Mouse (Mus musculus): ENCODE data around the gene Upf1.

The Upf1 gene

DNA sequence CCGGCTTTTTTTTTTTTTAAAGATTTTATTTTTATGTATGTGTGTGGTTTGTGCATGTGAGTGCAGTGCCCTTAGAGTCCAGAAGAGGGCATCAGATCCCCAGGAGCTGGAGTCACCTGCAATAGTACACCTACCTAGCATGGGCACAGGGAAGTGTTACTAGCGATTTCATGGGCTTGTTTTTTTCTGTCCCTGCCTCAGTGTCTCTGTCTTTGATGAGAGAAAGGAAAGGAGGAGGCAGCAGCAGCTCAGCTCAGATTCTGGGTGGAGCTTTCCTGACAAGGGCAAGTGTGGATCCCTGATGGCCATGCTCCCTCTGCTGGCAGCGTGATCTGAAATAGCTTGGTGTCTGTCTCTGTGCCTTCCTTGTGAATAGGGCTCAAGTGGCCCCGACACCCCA is 7.7 kb upstream of the Upf1 start:
- intact Hi-C loops (cut with DNase I): no loop called here

DNA sequence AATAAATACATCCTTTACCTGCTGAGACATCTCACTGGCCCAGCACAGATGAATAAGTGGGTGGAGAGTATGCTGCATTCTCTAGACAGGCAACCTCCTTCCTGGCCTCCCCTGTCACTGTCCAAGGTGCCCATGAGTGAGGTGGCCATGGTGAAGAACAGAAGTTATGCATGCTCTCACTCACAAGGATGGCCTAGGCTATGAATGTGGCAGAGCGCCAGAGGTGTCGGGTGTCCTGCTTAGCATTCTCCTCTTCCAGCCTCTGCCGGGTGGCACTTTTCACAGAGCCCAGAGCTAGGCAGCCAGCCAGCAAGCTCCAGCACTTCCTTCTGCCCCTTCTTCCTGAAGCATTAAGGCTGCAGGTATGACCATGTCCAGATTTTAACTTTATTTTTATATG is 6.3 kb upstream of the Upf1 start:
- intact Hi-C loops (cut with DNase I): no loop called here

DNA sequence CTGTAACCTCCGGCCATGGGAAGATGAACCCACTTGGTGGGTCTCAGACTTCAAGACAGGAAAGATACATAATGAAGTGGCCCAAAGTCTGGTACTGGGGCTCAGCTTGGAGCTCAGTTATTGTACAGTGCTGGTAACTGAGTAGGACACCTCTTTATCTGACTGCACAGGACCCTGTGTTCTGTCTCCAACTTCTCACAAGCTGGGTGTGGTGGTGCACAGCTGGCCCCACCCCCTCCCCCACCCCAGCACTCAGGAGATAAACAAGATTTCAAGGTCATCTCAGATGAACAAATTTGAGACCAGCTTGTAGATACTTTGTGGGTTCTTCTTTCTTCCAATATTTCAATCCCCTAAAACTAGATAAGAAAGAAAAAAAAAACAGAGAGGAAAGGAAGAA is 3.0 kb upstream of the Upf1 start:
- intact Hi-C loops (cut with DNase I): no loop called here

DNA sequence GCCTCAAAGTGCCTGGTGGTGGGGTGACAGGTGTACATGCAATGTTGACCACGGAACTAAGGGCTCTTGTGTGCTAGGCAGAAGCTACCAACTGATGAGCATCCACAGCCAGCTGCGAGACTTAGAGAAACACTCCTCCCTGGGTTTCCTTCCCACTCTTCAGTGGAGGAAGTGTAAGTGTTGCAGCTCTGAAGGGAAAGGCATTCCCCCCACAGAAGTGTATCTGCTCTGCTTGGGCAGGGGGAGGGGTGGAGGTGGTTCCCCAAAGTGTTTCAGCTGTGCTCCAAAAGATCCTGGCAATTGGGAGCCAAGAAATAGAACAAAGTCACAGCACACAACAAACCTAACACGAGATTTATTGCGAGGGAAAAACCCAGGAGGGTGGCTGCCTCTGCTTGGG is 926 bp upstream of the Upf1 start:
- intact Hi-C loops (cut with DNase I): no loop called here

DNA sequence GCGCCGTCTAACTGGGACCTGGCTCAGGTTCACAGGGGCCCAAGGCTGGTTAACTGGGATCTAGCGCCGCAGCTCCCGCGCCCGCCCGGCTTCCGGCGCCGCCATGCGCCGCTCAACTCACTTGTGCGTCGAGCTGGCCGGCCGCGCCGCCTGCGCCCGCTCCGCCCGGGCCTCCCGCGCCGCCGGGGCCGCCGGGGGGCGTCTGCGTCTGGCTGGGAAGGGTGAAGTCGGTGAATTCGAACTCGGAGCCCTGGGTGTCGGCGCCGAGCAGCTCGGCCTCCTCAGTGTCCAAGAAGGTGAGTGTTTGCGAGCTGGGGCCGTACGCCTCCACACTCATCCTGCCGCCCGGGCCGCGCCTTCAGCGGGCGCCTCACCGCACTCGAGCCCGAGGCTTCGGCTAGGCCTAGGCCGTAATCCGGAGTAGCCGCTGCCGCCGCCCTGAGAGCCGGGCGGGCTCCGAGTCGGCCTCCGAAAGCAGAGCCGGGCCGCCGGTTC is 374 bp downstream of the Upf1 start:
- intact Hi-C loops (cut with DNase I): no loop called here

DNA sequence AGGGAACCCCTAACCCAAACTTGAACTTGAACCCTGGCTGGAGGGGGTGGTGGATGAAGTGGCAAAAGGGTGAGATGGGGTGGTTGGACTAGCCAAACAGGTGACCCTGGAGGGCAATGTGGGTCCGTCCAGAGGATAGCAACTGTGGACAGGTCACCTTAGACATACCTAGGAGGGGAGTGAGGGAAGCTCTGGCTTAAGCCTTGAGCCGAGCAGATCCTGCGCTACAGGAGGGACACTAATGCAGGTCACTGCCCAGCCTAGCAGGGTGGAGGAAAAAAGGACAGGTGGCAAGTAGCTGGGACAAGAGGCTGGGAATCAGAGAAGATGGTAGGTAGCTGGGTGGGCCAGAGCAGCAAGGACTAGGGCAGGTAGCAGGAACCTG is 1.1 kb downstream of the Upf1 start:
- intact Hi-C loops (cut with DNase I): no loop called here

DNA sequence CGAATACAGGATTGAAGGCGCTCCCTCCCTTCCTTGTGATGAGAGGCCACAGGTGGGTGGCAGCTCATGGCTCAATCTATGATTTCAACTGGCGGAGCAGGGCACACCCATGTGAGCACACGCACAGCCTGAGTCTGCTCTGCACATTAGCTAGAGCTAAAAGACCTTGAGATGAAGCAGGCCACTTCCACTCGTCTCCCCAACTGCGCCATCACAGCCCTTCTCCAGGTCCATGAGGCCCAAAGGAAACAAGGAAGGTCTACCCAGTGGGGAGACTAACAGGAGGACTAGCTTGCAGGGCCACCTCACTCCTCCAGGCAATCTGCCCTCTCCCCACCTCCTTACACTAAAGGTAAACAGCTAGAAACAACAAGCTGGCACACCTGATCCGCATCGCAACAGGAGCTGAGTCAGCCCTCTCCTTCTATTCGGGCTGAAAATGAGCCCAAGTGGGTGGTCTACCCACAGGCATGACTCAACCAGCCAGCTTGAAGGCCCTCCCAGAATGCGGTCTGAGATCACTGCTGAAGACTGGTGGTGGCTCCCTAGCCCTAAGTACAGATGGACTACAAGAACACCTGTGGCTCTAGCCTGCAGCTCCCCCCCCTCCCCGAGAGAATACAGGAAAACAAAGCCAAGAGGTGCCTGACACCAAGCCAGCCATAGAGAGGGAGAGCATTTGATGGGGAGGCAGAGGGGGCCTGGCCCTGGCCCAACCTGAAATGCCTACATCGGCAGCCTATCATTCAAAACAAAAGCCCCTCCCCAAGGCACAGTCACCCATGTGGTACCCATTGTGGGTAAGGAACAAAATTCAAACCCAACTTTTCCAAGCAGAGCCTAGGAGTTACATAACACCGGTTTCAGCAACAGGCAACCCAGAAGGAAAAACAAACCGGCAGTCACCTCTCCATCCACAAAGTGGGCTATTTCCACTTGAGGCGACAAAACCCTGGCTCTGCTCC is 1.8 kb downstream of the Upf1 start:
- intact Hi-C loops (cut with DNase I): no loop called here

DNA sequence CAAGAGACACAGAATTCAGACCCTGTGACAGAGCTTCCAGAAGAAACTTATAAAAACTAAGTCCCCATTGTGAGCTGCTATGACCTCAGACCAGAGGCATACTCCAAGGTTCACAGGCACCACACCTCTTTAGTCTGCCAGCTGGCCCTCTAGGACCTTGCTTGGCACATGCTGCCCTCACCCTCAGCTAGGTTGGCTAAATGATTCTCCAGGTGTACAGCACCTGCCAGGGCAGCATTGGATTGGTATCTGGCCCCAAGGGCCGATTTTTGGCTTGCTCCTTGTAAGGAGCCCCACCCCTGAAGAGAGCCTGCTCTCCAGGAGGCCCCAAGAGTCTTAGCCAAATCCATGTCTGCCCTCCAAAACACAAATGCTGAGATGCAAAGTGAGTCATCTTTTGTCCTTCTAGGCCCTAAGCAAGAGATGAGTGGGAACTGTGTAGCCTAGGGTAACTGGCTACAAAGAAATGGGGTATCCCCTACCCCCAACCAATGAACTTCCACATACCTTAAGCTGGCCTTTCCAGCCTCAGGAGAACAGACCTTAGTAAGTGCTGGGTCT is 5.1 kb downstream of the Upf1 start:
- intact Hi-C loops (cut with DNase I): no loop called here

DNA sequence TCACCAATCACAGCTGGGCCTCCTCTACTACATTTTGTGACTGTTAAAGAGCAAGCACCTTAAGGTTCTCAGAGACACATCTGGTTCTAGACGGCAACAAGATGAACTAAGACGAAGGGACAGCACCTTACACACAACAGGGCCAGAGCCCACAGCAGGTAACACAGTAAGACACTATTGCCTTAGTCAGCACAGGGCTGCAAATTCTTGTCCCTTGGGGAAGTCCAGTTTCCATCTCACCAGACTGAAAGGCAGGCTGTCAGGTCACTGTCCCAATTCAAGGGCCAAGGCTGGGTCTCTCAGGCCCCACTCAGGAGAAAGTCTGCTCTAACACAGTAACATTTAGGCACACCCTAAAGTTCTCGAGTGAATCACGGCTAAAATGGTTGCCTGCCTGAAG is 5.6 kb downstream of the Upf1 start:
- intact Hi-C loops (cut with DNase I): no loop called here

DNA sequence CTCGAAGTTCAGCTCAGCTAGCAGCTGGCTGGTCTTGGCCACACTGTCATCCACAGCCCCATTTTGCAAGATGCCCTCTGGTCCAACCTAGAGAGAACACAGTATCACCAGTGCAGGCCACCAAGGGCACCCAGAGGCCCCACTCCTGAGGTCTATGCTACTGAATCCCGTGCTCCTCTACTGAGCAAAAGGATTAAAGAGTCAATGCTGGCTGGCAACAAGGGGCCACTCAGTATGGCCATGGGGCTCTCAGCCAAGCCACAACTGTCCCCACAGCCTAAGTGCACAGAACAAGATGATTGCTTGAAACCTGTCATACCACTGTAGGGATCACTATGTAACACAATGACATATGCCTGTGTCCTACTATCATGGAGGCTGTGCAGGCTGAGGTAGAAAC is 8.8 kb downstream of the Upf1 start:
- intact Hi-C loops (cut with DNase I): no loop called here

DNA sequence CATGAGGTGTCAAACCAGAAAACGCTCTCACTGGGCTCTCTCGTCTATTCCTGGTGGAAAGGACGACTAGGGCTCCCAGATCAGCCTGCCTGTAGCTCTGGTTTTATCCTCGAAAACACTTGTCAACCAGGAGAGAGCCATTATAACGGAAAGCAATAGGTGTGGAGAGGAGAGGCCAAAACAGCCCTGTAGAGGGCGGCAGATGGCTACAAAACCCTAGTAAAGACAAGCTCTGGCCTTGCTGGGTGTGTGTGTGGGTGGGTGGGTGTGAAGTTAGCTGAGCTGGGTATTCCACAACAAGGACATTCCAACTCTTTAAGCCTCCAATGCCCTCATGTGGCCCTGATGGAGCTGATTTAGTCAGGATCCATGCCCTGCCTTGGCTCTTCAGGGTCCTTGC is 9.4 kb downstream of the Upf1 start:
- intact Hi-C loops (cut with DNase I): no loop called here

DNA sequence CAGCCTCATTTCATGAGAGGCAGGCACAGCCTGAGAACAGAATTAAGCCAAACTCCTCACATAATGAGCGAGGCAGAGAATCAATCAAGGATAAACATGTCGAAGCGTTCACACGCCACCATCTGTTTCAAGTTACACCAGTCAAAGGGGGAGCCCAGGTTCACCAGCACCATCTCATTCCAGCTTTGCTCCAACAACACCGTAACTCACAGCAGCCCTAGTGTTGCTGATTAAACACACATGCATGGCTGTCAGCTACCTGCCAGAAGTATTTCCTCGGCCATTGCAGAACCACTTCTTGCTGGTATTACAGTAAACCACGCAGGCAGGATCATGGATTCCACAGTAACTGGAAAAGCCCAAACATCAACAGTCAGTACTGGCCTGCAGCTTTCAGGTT is 10.0 kb downstream of the Upf1 start:
- intact Hi-C loops (cut with DNase I): no loop called here

DNA sequence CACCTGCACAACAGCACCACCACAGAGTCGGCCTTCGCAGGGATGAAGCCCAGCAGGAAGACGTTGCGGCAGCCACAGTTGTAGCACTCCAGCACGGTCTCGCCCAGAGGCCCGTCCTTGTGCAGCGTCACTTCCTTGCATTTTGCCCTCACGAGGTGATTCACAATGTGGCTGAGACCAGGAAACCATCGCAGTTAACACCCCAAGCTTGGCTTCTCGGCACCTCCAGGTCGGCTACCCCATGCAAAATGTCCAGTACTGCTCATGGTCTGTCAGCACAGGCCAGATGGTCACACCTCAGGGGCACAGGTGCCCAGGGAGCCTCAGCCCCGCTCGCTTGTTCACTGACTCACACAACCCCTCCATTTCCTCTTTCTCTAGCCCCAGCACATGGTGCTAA is 11.1 kb downstream of the Upf1 start:
- intact Hi-C loops (cut with DNase I): no loop called here

DNA sequence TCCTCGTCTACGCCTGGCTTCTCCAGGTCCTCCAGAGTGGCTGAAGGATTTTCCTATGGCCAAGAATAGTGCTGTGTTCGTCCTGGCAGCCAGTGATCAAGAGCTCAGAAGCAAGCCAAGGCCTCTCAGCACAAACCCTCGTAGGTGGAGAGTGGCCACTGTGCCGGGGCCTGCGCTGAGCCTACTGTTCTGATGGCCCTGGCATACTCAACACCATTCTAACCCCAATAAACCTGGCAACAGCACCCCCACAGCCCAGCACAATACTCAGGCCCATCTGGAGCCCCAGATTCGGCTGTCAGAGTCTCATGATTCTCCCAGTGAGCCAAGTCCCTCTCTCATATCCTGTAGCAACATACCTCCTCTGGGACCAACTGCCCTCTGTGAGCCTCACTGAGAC is 12.4 kb downstream of the Upf1 start:
- intact Hi-C loops (cut with DNase I): no loop called here

DNA sequence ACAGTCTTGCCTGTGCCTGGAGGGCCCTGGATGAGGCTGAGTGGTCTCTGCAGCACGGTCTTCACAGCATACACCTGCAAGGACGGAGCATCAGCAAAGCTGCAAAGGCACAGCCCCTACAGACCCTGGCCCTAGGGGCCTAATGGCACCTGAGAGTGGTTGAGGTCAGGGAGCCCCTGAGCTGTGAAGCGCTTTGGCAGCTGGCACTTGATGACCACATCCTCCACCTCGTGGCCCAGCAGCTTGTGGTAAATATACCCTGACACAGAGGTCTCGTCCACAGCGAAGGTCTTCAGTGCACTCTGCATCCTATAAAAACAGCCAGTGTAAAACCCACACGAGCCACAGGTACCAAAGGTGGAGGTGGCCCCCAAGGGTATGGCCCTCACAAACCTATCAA is 14.1 kb downstream of the Upf1 start:
- intact Hi-C loops (cut with DNase I): no loop called here

DNA sequence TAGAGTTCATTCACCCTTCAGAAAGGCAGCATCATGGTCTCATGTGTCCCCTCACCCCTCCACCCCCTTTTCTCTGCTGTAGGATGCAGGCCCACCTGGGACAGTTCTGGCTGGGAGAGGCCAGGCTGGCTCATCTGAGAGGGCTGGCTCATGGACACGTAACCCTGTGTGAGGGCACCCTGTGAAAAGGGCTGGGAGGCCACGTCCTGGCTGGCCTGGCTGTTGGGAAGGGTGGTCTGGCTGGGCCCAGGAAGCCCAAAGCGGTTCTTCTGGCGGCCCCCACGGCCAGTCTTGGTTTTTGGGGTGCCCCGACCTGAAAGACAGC is 20.2 kb downstream of the Upf1 start:
- intact Hi-C loops (cut with DNase I): no loop called here

DNA sequence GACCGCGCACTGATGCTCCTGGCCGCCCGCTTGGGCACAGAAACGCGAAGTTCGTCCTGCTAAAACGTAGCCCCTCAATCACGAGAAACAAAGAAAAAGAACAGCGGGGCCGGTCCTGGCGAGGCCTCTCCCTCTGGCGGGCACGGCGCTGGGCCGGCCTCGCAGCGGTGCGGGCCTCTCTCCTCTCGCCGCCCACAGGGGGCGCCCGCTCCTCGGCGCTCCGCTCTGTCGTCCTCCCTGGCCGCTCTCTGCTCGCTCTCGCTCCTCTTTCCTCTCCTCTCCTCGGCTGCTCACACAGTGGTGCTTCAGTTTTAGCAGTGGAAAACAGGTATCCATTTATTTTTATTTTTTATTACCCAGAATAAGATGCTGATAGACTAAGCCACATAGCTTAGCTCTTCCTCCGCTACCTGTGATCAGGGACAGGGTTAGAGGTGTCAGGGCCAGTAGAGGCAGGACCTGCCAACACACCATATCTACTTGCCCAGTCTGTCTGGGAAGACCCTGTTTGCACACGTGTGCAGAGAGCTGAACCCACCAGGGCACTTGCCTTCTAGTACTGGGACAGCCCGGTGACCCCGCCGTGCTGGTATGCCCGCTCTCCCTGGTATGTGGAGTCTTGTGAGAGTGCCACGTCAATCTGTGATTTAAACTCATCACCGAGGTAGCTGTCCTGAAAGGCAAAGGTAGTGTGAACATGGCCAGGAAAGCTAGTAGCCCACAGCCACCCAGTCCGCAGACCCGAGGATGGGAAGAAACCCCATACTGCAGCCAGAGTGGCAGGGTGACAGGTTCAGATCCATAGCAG is 20.8 kb downstream of the Upf1 start:
- intact Hi-C loops (cut with DNase I): no loop called here

DNA sequence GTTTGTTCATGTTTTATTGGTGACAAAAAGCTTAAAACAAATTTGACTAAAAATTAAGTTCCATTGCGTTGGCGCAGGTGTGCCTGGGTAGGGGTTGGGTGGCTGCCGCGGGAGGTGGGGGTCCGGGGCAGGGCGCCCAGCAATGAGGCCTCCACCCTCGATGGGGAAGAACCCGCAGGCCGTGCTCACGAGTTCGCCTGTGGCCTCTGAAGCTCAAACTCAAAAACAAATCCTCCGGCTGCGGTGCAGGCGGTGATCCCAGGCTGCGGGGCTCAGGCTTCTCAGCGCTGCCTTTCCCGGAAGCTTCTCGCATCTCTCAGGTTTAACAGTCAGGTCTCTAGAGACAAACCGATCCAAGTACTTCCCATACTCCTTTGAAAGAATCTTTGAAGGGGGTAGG is 21.6 kb downstream of the Upf1 start:
- intact Hi-C loops (cut with DNase I): no loop called here

DNA sequence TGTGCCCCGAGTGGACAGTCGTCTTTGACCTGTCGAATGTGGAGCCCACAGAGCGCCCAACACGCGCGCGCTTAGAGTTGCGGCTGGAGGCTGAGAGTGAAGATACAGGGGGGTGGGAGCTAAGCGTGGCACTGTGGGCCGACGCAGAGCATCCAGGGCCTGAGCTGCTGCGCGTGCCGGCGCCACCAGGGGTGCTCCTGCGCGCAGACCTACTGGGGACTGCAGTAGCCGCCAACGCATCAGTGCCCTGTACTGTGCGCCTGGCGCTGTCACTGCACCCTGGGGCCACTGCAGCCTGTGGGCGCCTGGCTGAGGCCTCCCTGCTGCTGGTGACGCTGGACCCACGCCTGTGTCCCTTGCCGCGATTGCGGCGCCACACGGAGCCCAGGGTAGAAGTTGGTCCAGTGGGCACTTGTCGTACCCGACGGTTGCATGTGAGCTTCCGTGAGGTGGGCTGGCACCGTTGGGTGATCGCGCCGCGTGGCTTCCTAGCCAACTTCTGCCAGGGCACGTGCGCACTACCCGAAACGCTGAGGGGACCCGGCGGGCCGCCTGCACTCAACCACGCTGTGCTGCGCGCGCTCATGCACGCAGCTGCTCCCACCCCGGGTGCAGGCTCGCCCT is 22.2 kb downstream of the Upf1 start:
- intact Hi-C loops (cut with DNase I): no loop called here

DNA sequence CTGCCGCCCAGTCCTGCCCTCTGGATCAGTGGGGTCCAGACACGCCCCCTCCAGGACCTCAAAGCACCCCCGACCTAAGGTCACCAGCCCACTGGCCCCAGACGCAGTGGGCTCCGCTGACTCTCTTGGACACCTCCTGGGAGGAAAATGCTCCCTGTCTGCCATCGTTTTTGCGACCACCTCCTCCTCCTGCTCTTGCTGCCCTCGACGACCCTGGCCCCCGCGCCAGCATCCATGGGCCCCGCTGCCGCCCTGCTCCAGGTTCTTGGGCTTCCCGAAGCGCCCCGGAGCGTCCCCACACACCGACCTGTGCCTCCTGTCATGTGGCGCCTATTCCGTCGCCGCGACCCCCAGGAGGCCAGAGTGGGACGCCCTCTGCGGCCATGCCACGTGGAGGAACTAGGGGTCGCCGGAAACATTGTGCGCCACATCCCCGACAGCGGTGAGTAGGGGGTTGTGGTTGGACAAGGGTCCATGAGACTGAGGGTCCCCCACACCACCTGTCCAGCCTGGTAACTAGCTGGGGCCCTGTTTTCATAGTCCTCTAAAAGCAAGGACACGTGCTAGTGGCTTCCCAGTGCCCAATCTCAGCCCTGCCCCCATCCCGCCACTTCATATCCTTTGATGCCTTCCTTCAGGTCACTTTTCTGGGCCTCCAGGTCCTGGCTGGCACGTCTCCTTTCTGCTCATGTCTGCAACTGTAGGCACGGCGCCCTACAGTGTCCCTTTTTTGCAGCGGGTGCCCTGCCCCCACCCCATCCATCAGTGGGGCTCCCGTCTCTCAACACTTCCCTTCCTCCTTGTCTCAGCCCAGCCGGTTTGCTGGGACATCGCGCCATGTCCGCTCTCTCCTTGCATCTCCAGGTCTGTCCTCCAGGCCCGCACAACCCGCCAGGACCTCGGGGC is 23.0 kb downstream of the Upf1 start:
- intact Hi-C loops (cut with DNase I): no loop called here

All from adrenal gland (tissue).